In genomic region chr5:24908141-24908819, GRCm38 (mm10) we compare ENCODE assay signal across 8 mouse cellular contexts.
DNase-seq lines count a peak whose midpoint lies in the region; ATAC-seq lines count a peak whose summit lies in the region.

No protein-coding gene starts in this region.

- under 1% methylated on average over 63 of the region's 87 CpGs for WGBS in hindbrain, embryonic 12.5 days

- ATAC-seq in hindbrain, embryonic 12.5 days (ENCODE audit: low FRiP score): peak; percentile 97

- no peaks in the 10 kb centered on the region for H3K9me3 ChIP-seq in hindbrain, embryonic 12.5 days (replicated peaks)

- peak overlapping the region; percentile 96 for H3K27ac ChIP-seq in hindbrain, embryonic 12.5 days

- H3K27me3 ChIP-seq in hindbrain, embryonic 12.5 days: no peaks in the 10 kb centered on the region

- no peaks in the 10 kb centered on the region for H3K36me3 ChIP-seq in hindbrain, embryonic 12.5 days

- peaks cover 15% of the 10 kb centered on the region for H3K4me1 ChIP-seq in hindbrain, embryonic 12.5 days

- H3K4me2 ChIP-seq in hindbrain, embryonic 12.5 days (replicated peaks): peak overlapping the region; percentile 72

- H3K4me3 ChIP-seq in hindbrain, embryonic 12.5 days: peak overlapping the region; percentile 95

- DNase-seq in NIH3T3 (ENCODE audit: low read depth): peak; percentile 92
- DNase-seq in cerebellum, adult 8-10 months: peak; percentile 91
- peak; percentile 85 to 88 for DNase-seq in frontal cortex, postnatal 10 days (ENCODE audit: low spot score in 2 of 2)
- peak; percentile 84 to 85 for DNase-seq in layer of hippocampus, postnatal 36 days
- peak; percentile 87 for DNase-seq in lung, postnatal 25 days (ENCODE audit: low spot score)
- peak; percentile 85 for DNase-seq in retina, postnatal 7 days (ENCODE audit: low read depth, low spot score)
- peak; percentile 71 to 83 for DNase-seq in urinary bladder, adult 18-20 months (ENCODE audit: low spot score in 2 of 2)

- peak overlapping the region; percentile 98 for H3K9ac ChIP-seq in hindbrain, embryonic 12.5 days

Comparison
In these comparisons a context has a peak if more than half of its experiments do, and no peak if none do; other contexts are left out.
1. Peak in every context shown above with its lines: DNase-seq, ATAC-seq, H3K4me3 ChIP-seq and H3K27ac ChIP-seq.